Mouse (Mus musculus): ENCODE measurements at regions not wholly inside any gene's neighbourhood (a gene's known extent, or its start where the extent isn't known, plus 50 kb on each side); places are given as distances from the start of the nearest gene placed in this dataset.

DNA sequence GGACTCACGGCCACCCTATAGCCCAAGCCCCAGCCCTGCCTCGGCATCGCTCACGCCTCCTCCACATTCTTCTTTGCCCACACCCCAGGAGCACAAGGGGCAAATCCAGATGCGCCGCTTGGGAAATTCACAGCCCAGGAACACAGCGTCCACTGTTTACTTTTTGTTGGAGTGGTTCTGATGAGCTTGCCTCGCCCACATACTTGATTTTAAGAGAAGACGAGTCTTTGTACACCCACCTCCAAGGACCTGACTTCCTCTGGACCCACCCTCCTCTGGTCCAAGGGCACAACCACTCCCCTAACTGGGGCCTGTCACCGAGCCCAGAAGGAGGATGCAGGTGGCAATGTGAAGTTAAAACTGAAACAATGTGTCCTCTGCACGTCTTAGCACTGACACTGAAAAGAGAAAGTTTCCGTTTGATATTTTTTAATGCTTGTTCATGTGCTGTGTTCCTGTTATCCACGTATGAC, 64.2 kb upstream of the Ptpn13 start:
- H3K4me3 ChIP-seq (ENCODE audit: control insufficient read depth, low read depth, low read length) = peak overlapping the region; percentile 53
- no peaks in the 10 kb centered on the region; the same call in 1 of the 2 replicates for H3K27me3 ChIP-seq (ENCODE audit: control insufficient read depth, insufficient read depth, low read length)
- TF ChIP-seq POLR2A (IDR thresholded peaks at IDR 0.05; ENCODE audit: control insufficient read depth, low read depth, low read length) (no peak), CTCF (IDR thresholded peaks at IDR 0.05; ENCODE audit: control insufficient read depth, insufficient read depth, insufficient replicate concordance, low read depth, low read length) (no peak)
- H3K4me1 ChIP-seq (ENCODE audit: control insufficient read depth, insufficient read depth, low read length) = peaks cover 9% of the 10 kb centered on the region
- H3K36me3 ChIP-seq (ENCODE audit: control insufficient read depth, insufficient read depth, low read length) = no peaks in the 10 kb centered on the region
- no peak overlapping the region for H3K27ac ChIP-seq (ENCODE audit: control insufficient read depth, insufficient read depth, low read depth, low read length)

DNA sequence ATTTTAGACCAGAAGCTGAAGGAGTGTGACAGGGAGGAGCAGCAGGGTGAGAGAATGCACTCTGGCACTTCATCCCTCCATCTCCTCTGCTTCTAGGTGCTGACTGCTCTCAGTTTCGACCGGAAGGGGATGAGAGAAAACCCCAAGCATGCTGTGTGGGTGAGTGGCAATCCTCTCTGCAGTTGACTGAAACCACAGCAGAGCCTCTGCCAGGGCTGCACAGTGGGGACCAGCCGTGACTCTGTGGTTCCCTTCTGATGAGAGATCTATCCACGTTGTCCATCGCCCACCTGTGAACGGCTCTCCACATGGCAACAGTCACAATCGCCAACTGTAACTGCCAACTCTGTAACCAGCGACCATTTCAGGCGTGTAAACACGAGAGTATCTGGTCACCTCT, 64.6 kb upstream of the Ptpn13 start:
- TF ChIP-seq POLR2A (IDR thresholded peaks at IDR 0.05; ENCODE audit: control insufficient read depth, low read depth, low read length) (no peak), CTCF (IDR thresholded peaks at IDR 0.05; ENCODE audit: control insufficient read depth, insufficient read depth, insufficient replicate concordance, low read depth, low read length) (no peak)
- H3K4me3 ChIP-seq (ENCODE audit: control insufficient read depth, low read depth, low read length) = peak overlapping the region; percentile 53
- no peaks in the 10 kb centered on the region; the same call in 1 of the 2 replicates for H3K27me3 ChIP-seq (ENCODE audit: control insufficient read depth, insufficient read depth, low read length)
- H3K27ac ChIP-seq (ENCODE audit: control insufficient read depth, insufficient read depth, low read depth, low read length) = no peak overlapping the region
- H3K36me3 ChIP-seq (ENCODE audit: control insufficient read depth, insufficient read depth, low read length) = no peaks in the 10 kb centered on the region
- peaks cover 13% of the 10 kb centered on the region for H3K4me1 ChIP-seq (ENCODE audit: control insufficient read depth, insufficient read depth, low read length)

DNA sequence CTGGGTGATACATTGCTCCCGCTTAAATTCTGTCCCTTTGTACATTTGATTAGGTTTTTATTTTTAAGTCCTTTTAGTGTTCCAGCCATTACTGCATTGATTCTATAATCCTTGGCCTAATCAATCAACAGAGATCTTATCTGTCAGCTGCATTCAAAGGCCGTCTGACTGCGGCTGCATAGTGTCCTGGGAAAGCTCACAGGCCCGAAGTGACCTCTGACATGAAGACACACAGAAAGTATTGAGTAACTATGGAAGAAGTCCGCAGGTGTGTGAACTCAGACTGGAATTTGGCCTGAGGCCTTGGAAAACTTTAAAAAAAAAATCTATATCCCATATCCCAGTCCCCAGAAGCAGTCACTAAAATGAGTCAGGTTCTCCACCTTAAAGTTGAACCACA, 67.4 kb upstream of the Ptpn13 start:
- no peaks in the 10 kb centered on the region for H3K36me3 ChIP-seq (ENCODE audit: control insufficient read depth, insufficient read depth, low read length)
- peaks cover 15% of the 10 kb centered on the region for H3K4me1 ChIP-seq (ENCODE audit: control insufficient read depth, insufficient read depth, low read length)
- H3K27me3 ChIP-seq (ENCODE audit: control insufficient read depth, insufficient read depth, low read length) = no peaks in the 10 kb centered on the region
- H3K4me3 ChIP-seq (ENCODE audit: control insufficient read depth, low read depth, low read length) = peak overlapping the region; percentile 52
- no peak for TF ChIP-seq CTCF (IDR thresholded peaks at IDR 0.05; ENCODE audit: control insufficient read depth, insufficient read depth, insufficient replicate concordance, low read depth, low read length)
- no peak for TF ChIP-seq POLR2A (IDR thresholded peaks at IDR 0.05; ENCODE audit: control insufficient read depth, low read depth, low read length)
- no peak overlapping the region for H3K27ac ChIP-seq (ENCODE audit: control insufficient read depth, insufficient read depth, low read depth, low read length)

DNA sequence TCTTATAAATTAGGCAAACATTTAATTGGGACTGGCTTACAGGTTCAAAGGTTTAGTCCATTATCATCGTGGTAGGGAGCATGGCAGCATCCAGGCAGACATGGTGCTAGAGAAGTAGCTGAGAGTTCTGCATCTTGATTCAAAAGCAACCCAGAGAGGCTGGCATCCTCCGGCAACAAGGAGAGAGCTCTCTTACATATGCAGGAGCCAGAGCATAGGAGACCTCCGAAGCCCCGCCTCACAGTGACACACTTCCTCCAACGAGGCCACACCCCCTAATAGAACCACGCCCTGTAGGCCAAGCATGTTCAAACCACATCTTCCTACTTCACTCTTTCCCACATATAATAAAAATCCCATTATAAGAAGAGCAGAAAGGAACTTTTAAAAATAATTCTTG, 68.5 kb upstream of the Ptpn13 start:
- Histone ChIP-seq H3K27ac (ENCODE audit: control insufficient read depth, insufficient read depth, low read depth, low read length) (no peak overlapping the region), H3K36me3 (ENCODE audit: control insufficient read depth, insufficient read depth, low read length) (no peaks in the 10 kb centered on the region), H3K4me3 (ENCODE audit: control insufficient read depth, low read depth, low read length) (peak overlapping the region; percentile 82), H3K27me3 (ENCODE audit: control insufficient read depth, insufficient read depth, low read length) (no peaks in the 10 kb centered on the region), H3K4me1 (ENCODE audit: control insufficient read depth, insufficient read depth, low read length) (peaks cover 15% of the 10 kb centered on the region)
- no peak for TF ChIP-seq CTCF (IDR thresholded peaks at IDR 0.05; ENCODE audit: control insufficient read depth, insufficient read depth, insufficient replicate concordance, low read depth, low read length)
- peak; percentile 41; the same call in 1 of the 2 replicates for TF ChIP-seq POLR2A (IDR thresholded peaks at IDR 0.05; ENCODE audit: control insufficient read depth, low read depth, low read length)

DNA sequence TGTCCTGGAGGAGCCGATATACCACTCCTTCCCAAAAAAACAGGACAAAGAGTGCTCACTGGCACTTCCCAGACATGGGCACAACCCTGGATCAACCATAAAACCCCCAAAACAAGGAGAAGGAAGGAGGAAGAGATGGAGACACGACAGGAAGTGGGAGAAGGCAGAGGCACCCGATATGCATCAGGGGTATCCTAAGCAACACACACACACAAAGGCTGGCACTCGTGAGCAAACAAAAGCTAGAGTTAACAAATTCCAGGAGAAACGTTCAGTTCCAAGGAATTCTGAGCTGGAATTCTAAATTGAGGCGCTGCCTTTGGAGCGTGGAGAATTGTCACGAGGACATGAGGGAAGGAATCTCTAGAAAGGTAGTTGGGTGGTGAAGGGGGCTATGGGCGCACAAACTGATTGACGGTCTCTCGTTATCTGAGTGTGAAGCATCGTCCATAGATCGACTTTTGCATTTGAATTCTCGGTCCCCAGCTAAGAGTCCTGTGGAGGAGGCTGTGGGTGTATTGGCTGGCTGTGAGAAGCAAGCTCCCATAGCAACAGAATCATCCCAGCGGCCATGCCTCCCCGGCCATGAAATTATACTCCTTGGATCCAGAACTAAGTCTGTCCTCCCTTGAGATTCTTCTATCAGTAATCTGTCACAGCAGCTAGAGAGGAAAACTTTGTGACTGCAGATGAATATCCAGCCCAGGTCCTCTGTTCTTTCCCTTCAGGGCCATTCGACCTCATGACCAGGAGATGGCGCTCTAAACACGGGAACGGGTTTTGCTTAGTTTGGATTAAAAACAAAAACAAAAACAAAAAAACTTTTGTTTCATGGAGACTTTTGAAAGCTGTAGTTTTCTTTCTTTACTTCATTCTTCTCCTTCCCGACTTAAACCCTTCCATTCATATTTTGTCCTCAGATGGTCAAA, 69.4 kb upstream of the Ptpn13 start:
- Histone ChIP-seq H3K27me3 (ENCODE audit: control insufficient read depth, insufficient read depth, low read length) (no peaks in the 10 kb centered on the region), H3K36me3 (ENCODE audit: control insufficient read depth, insufficient read depth, low read length) (no peaks in the 10 kb centered on the region), H3K4me1 (ENCODE audit: control insufficient read depth, insufficient read depth, low read length) (peaks cover 14% of the 10 kb centered on the region), H3K27ac (ENCODE audit: control insufficient read depth, insufficient read depth, low read depth, low read length) (peak overlapping the region; percentile 51), H3K4me3 (ENCODE audit: control insufficient read depth, low read depth, low read length) (peak overlapping the region; percentile 66)
- TF ChIP-seq CTCF (IDR thresholded peaks at IDR 0.05; ENCODE audit: control insufficient read depth, insufficient read depth, insufficient replicate concordance, low read depth, low read length) (peak; percentile 42; the same call in 1 of the 2 replicates), POLR2A (IDR thresholded peaks at IDR 0.05; ENCODE audit: control insufficient read depth, low read depth, low read length) (peak; percentile 34; the same call in 1 of the 2 replicates)

DNA sequence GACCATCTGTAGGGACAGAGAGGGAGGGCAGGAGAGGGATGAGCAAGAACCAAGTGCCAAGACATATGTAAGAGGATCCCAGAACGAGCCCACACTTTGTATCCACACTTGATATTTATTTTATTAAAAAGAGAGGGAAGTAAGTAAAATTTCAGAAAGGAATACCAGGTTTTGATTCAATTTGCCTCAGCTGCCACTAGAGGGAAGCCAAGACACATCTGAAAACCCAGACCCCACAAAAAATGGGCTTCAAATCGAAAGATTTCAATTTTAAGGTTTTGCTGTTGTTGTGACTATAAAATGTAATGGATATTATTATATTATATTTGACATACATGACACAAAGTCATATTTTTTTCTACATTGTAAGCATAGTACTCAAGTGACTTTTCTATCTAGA, 81.1 kb upstream of the Ptpn13 start:
- TF ChIP-seq CTCF (IDR thresholded peaks at IDR 0.05; ENCODE audit: control insufficient read depth, insufficient read depth, insufficient replicate concordance, low read depth, low read length) = no peak
- no peak for TF ChIP-seq POLR2A (IDR thresholded peaks at IDR 0.05; ENCODE audit: control insufficient read depth, low read depth, low read length)
- H3K27me3 ChIP-seq (ENCODE audit: control insufficient read depth, insufficient read depth, low read length) = no peaks in the 10 kb centered on the region
- H3K4me3 ChIP-seq (ENCODE audit: control insufficient read depth, low read depth, low read length) = no peak overlapping the region
- no peak overlapping the region for H3K27ac ChIP-seq (ENCODE audit: control insufficient read depth, insufficient read depth, low read depth, low read length)
- no peaks in the 10 kb centered on the region for H3K36me3 ChIP-seq (ENCODE audit: control insufficient read depth, insufficient read depth, low read length)
- H3K4me1 ChIP-seq (ENCODE audit: control insufficient read depth, insufficient read depth, low read length) = no peaks in the 10 kb centered on the region

DNA sequence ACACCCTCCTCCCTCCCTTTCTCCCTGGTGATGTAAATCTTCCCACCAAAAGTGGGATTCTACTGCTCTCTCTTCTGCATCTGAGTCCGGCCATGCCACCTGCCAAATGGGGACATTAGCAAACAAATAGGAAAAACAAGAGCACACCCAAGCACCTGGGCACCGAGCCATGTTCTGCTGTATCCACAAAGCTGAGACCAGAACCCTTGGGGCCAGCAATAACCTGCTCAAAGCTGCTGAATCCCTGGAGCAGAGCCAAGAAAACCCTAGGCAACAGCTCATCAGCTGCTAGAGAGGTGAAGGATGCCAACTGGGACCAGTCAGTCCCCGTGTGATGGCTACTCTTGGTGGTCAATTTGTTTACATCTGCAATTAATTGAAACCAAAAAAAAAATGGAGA, 83.5 kb upstream of the Ptpn13 start:
- H3K4me3 ChIP-seq (ENCODE audit: control insufficient read depth, low read depth, low read length) = no peak overlapping the region
- no peaks in the 10 kb centered on the region for H3K36me3 ChIP-seq (ENCODE audit: control insufficient read depth, insufficient read depth, low read length)
- H3K27ac ChIP-seq (ENCODE audit: control insufficient read depth, insufficient read depth, low read depth, low read length) = no peak overlapping the region
- no peak for TF ChIP-seq POLR2A (IDR thresholded peaks at IDR 0.05; ENCODE audit: control insufficient read depth, low read depth, low read length)
- no peak for TF ChIP-seq CTCF (IDR thresholded peaks at IDR 0.05; ENCODE audit: control insufficient read depth, insufficient read depth, insufficient replicate concordance, low read depth, low read length)
- no peaks in the 10 kb centered on the region for H3K4me1 ChIP-seq (ENCODE audit: control insufficient read depth, insufficient read depth, low read length)
- no peaks in the 10 kb centered on the region for H3K27me3 ChIP-seq (ENCODE audit: control insufficient read depth, insufficient read depth, low read length)

Data from testis, adult 2 months (tissue).